28 mouse cellular contexts compared by ENCODE assay signal in genomic region chr3:66576659-66577058, GRCm38 (mm10).
DNase-seq lines count a peak whose midpoint lies in the region; ATAC-seq and TF ChIP-seq lines count a peak whose summit lies in the region.
"Had no signal": no experiment of that assay in that cellular context is flagged by ENCODE, and none has a peak within 500 bp of the region (broad histone marks: within the 10 kb centered on the region; RNA-seq: fewer than 3 reads in every experiment).

No protein-coding gene starts in this region.

- H3K9me3 ChIP-seq in liver, embryonic 13.5 days (replicated peaks) = no peaks in the 10 kb centered on the region
- no peaks in the 10 kb centered on the region for H3K9me3 ChIP-seq in liver, embryonic 11.5 days (ENCODE audit: control insufficient read depth, low read length)
- H3K9me3 ChIP-seq in midbrain, embryonic 11.5 days (ENCODE audit: control insufficient read depth, low read length) = no peaks in the 10 kb centered on the region
- H3K9me3 ChIP-seq in midbrain, embryonic 16.5 days (replicated peaks; ENCODE audit: control insufficient read depth, low read length, poor library complexity, severe bottlenecking) = no peaks in the 10 kb centered on the region
- no peaks in the 10 kb centered on the region for H3K9me3 ChIP-seq in liver, postnatal 0 days (ENCODE audit: low read length)
- H3K9me3 ChIP-seq: embryonic facial prominence, embryonic 13.5 days; embryonic facial prominence, embryonic 15.5 days; forebrain, embryonic 10.5 days; forebrain, embryonic 12.5 days; G1E had no signal

- TF ChIP-seq EP300 in liver, postnatal 0 days (IDR thresholded peaks at IDR 0.05; ENCODE audit: low read depth) = no peak

- H3K9ac ChIP-seq in liver, embryonic 13.5 days = no peak overlapping the region
- no peak overlapping the region for H3K9ac ChIP-seq in liver, embryonic 11.5 days (ENCODE audit: low read depth, low read length)
- H3K9ac ChIP-seq in midbrain, embryonic 11.5 days (ENCODE audit: low read length) = no peak overlapping the region
- H3K9ac ChIP-seq in midbrain, embryonic 16.5 days (ENCODE audit: low read depth, low read length) = no peak overlapping the region
- no peak overlapping the region for H3K9ac ChIP-seq in liver, postnatal 0 days (replicated peaks)
- H3K9ac ChIP-seq: embryonic facial prominence, embryonic 13.5 days; embryonic facial prominence, embryonic 15.5 days; forebrain, embryonic 12.5 days had no signal

- peak; percentile 3 for DNase-seq in adrenal gland, postnatal 10 days
- no peak for DNase-seq in adrenal gland, postnatal 25 days
- DNase-seq in liver, embryonic 13.5 days = no peak
- DNase-seq in liver, embryonic 11.5 days (ENCODE audit: low spot score) = no peak
- DNase-seq in midbrain, embryonic 11.5 days (ENCODE audit: low spot score, missing footprints) = peak; percentile 6
- peak; percentile 47 for DNase-seq in liver, postnatal 0 days
- DNase-seq in gastrocnemius, postnatal 36 days = no peak
- DNase-seq: adrenal gland, adult 8-10 months; B cell, adult 2 months; cerebellum, adult 11-12 months; cerebellum, adult 2 months; cerebellum, adult 9-10 months; cerebellum, postnatal 10 days; cerebellum, postnatal 25 days; embryo, embryonic 11 days had no signal

- ATAC-seq in liver, embryonic 13.5 days (ENCODE audit: low read depth) = peak; percentile 71
- no peak for ATAC-seq in liver, embryonic 11.5 days (replicated peaks; ENCODE audit: low FRiP score)
- ATAC-seq in midbrain, embryonic 11.5 days (ENCODE audit: low FRiP score) = no peak
- ATAC-seq in midbrain, embryonic 16.5 days = no peak
- peak; percentile 100 for ATAC-seq in liver, postnatal 0 days
- ATAC-seq: activated CD4-positive, CD25-positive, alpha-beta regulatory T cell, adult 4 months; CD4-positive, CD25-positive, alpha-beta regulatory T cell, adult 4 months; forebrain, embryonic 14.5 days; forebrain, embryonic 16.5 days; Patski had no signal

- 40% methylated on average over 1 of the region's 1 CpGs for WGBS in liver, embryonic 13.5 days (ENCODE audit: insufficient replicate concordance)
- 71% methylated on average over 1 of the region's 1 CpGs for WGBS in liver, embryonic 11.5 days
- WGBS in midbrain, embryonic 11.5 days = 81% methylated on average over 1 of the region's 1 CpGs
- WGBS in midbrain, embryonic 16.5 days = 76% methylated on average over 1 of the region's 1 CpGs
- 50% methylated on average over 1 of the region's 1 CpGs for WGBS in liver, postnatal 0 days (ENCODE audit: insufficient replicate concordance)

- no peak overlapping the region for H3K27ac ChIP-seq in liver, embryonic 13.5 days
- H3K27ac ChIP-seq in liver, embryonic 11.5 days (ENCODE audit: low read depth, low read length) = no peak overlapping the region
- no peak overlapping the region for H3K27ac ChIP-seq in midbrain, embryonic 11.5 days (ENCODE audit: low read depth, low read length)
- H3K27ac ChIP-seq in midbrain, embryonic 16.5 days (ENCODE audit: low read length) = no peak overlapping the region
- peak overlapping the region; percentile 29; the same call in 1 of the 2 replicates for H3K27ac ChIP-seq in liver, postnatal 0 days (ENCODE audit: low read depth)
- H3K27ac ChIP-seq: embryonic facial prominence, embryonic 13.5 days; embryonic facial prominence, embryonic 15.5 days; forebrain, embryonic 10.5 days; forebrain, embryonic 12.5 days had no signal

- H3K4me2 ChIP-seq in liver, embryonic 13.5 days = no peak overlapping the region
- no peak overlapping the region for H3K4me2 ChIP-seq in liver, embryonic 11.5 days
- no peak overlapping the region for H3K4me2 ChIP-seq in midbrain, embryonic 11.5 days
- no peak overlapping the region for H3K4me2 ChIP-seq in midbrain, embryonic 16.5 days (ENCODE audit: low read length)
- no peak overlapping the region for H3K4me2 ChIP-seq in liver, postnatal 0 days (ENCODE audit: low read depth, low read length)
- H3K4me2 ChIP-seq: embryonic facial prominence, embryonic 13.5 days; embryonic facial prominence, embryonic 15.5 days; forebrain, embryonic 12.5 days had no signal

- no peaks in the 10 kb centered on the region for H3K27me3 ChIP-seq in liver, embryonic 13.5 days
- H3K27me3 ChIP-seq in liver, embryonic 11.5 days (replicated peaks; ENCODE audit: control insufficient read depth, insufficient read depth, low read length) = no peaks in the 10 kb centered on the region
- H3K27me3 ChIP-seq in midbrain, embryonic 11.5 days (ENCODE audit: control insufficient read depth, insufficient read depth, low read length) = no peaks in the 10 kb centered on the region
- H3K27me3 ChIP-seq in midbrain, embryonic 16.5 days (ENCODE audit: control insufficient read depth, insufficient read depth, low read depth, low read length) = no peaks in the 10 kb centered on the region
- H3K27me3 ChIP-seq in liver, postnatal 0 days (ENCODE audit: insufficient read depth, low read length) = no peaks in the 10 kb centered on the region
- H3K27me3 ChIP-seq: CH12.LX; embryonic facial prominence, embryonic 15.5 days; forebrain, embryonic 12.5 days; Patski had no signal

- TF ChIP-seq CTCF in liver, postnatal 0 days (IDR thresholded peaks at IDR 0.05; ENCODE audit: low read depth) = no peak

- intact Hi-C loops in gastrocnemius, postnatal 36 days (cut with DNase I) = no loop called here

- H3K4me3 ChIP-seq in liver, embryonic 13.5 days (replicated peaks) = no peak overlapping the region
- no peak overlapping the region for H3K4me3 ChIP-seq in liver, embryonic 11.5 days (ENCODE audit: low read depth, low read length)
- no peak overlapping the region for H3K4me3 ChIP-seq in midbrain, embryonic 11.5 days (ENCODE audit: low read depth, low read length)
- H3K4me3 ChIP-seq in midbrain, embryonic 16.5 days (ENCODE audit: low read depth, low read length) = no peak overlapping the region
- H3K4me3 ChIP-seq in liver, postnatal 0 days (ENCODE audit: low read depth, low read length) = no peak overlapping the region
- H3K4me3 ChIP-seq: embryonic facial prominence, embryonic 13.5 days; embryonic facial prominence, embryonic 15.5 days; erythroblast, embryonic 14.5 days; forebrain, embryonic 10.5 days; forebrain, embryonic 12.5 days had no signal

- H3K36me3 ChIP-seq in liver, embryonic 13.5 days = no peaks in the 10 kb centered on the region
- no peaks in the 10 kb centered on the region for H3K36me3 ChIP-seq in liver, embryonic 11.5 days (ENCODE audit: control insufficient read depth, insufficient read depth, low read length)
- H3K36me3 ChIP-seq in midbrain, embryonic 11.5 days (ENCODE audit: control insufficient read depth, insufficient read depth, low read length) = no peaks in the 10 kb centered on the region
- no peaks in the 10 kb centered on the region for H3K36me3 ChIP-seq in midbrain, embryonic 16.5 days (ENCODE audit: control insufficient read depth, insufficient read depth, low read length)
- no peaks in the 10 kb centered on the region for H3K36me3 ChIP-seq in liver, postnatal 0 days (replicated peaks; ENCODE audit: insufficient read depth, low read length)
- H3K36me3 ChIP-seq: embryonic facial prominence, embryonic 13.5 days; embryonic facial prominence, embryonic 15.5 days; forebrain, embryonic 10.5 days; forebrain, embryonic 12.5 days; G1E had no signal

- H3K4me1 ChIP-seq in liver, embryonic 13.5 days (replicated peaks) = no peaks in the 10 kb centered on the region
- H3K4me1 ChIP-seq in liver, embryonic 11.5 days (replicated peaks; ENCODE audit: control insufficient read depth, insufficient read depth, low read length) = no peaks in the 10 kb centered on the region
- H3K4me1 ChIP-seq in midbrain, embryonic 11.5 days (ENCODE audit: control insufficient read depth, insufficient read depth, low read length) = no peaks in the 10 kb centered on the region
- H3K4me1 ChIP-seq in midbrain, embryonic 16.5 days (ENCODE audit: control insufficient read depth, insufficient read depth, low read length) = no peaks in the 10 kb centered on the region
- H3K4me1 ChIP-seq in liver, postnatal 0 days (ENCODE audit: insufficient read depth) = 0 out of 2 replicates have a peak, but pooled peaks cover 2% of the 10 kb centered on the region
- H3K4me1 ChIP-seq: forebrain, embryonic 10.5 days; forebrain, embryonic 12.5 days had no signal

Comparison
In these comparisons a context has a peak if more than half of its experiments do, and no peak if none do; other contexts are left out.
1. DNase-seq: peak in adrenal gland, postnatal 10 days (single experiment), midbrain, embryonic 11.5 days (single experiment) and liver, postnatal 0 days (single experiment); none in adrenal gland, postnatal 25 days (single experiment), liver, embryonic 13.5 days (single experiment), liver, embryonic 11.5 days (single experiment) and gastrocnemius, postnatal 36 days (0 of 2).
2. ATAC-seq: peak in liver, embryonic 13.5 days (single experiment) and liver, postnatal 0 days (single experiment); none in liver, embryonic 11.5 days (single experiment), midbrain, embryonic 11.5 days (single experiment) and midbrain, embryonic 16.5 days (single experiment).